Mouse (Mus musculus) heart, embryonic 14.5 days (tissue): ENCODE results near the gene Rbp3. TPM values are rescaled to one million over a fixed set of nuclear protein-coding genes. Genes with fewer than 3 reads are reported as not detected.

ENCODE experiments used
- ATAC-seq: fragments of 200-750 bp; cut with Nextera tagmentation; 2 replicates; pipeline ENCODE4 v1.8.0; 2017; ENCODE audit warnings: low read depth, moderate TSS enrichment; ENCODE audit not compliant: insufficient number of reproducible peaks, insufficient read depth, low FRiP score
- H3K27ac ChIP-seq, 2 experiments: fragments of 200-500 bp in 1 of 2; fragments of 300-500 bp in 1 of 2; sonication (generic) in 1 of 2; replicated peaks in 1 of 2; 2 replicates each; pipeline ENCODE4 v1.5.1; 2012 to 2014; ENCODE audit warnings: low read depth in 2 of 2, low read length in 2 of 2, control low read depth in 1 of 2, mild to moderate bottlenecking in 1 of 2, mixed read lengths in 1 of 2; ENCODE audit not compliant: control insufficient read depth in 1 of 2, insufficient read depth in 1 of 2
- H3K27me3 ChIP-seq: fragments of 300-500 bp; sonication (generic); 2 replicates; pipeline ENCODE4 v1.6.1; 2014; ENCODE audit warnings: mild to moderate bottlenecking, low read length, control low read depth; ENCODE audit not compliant: control insufficient read depth, insufficient read depth
- H3K36me3 ChIP-seq: fragments of 300-500 bp; sonication (generic); 2 replicates; pipeline ENCODE4 v1.6.1; 2014; ENCODE audit warnings: mild to moderate bottlenecking, control low read depth, low read length, mixed read lengths; ENCODE audit not compliant: control insufficient read depth, insufficient read depth
- H3K4me1 ChIP-seq, 2 experiments: fragments of 200-500 bp in 1 of 2; fragments of 300-500 bp in 1 of 2; sonication (generic) in 1 of 2; 2 replicates each; pipeline ENCODE4 v1.6.1; 2012 to 2014; ENCODE audit warnings: low read length in 2 of 2, control low read depth in 1 of 2, mixed read lengths in 1 of 2; ENCODE audit not compliant: control insufficient read depth in 2 of 2, insufficient read depth in 2 of 2
- H3K4me2 ChIP-seq: fragments of 300-500 bp; sonication (generic); 2 replicates; pipeline ENCODE4 v1.6.1; 2014; ENCODE audit warnings: mild to moderate bottlenecking, low read length
- H3K4me3 ChIP-seq, 2 experiments: fragments of 200-500 bp in 1 of 2; fragments of 300-500 bp in 1 of 2; sonication (generic) in 1 of 2; 2 replicates each; pipeline ENCODE4 v1.5.1; 2012 to 2014; ENCODE audit warnings: low read length in 2 of 2, mild to moderate bottlenecking in 2 of 2, control low read depth in 1 of 2, low read depth in 1 of 2, moderate library complexity in 1 of 2; ENCODE audit not compliant: control insufficient read depth in 1 of 2, insufficient read depth in 1 of 2
- H3K9ac ChIP-seq: fragments of 300-500 bp; sonication (generic); 2 replicates; pipeline ENCODE4 v1.6.1; 2014; ENCODE audit warnings: mild to moderate bottlenecking, low read length
- H3K9me3 ChIP-seq: fragments of 300-500 bp; sonication (generic); 2 replicates; pipeline ENCODE4 v1.6.1; 2016; ENCODE audit warnings: low read length, control low read depth; ENCODE audit not compliant: control insufficient read depth
- WGBS: fragments of 180-500 bp; shearing (Covaris S2); extraction: QIAGEN DNeasy Blood & Tissue Kit; methylation state at CpG from one replicate; pipeline ENCODE4 v1.1.7; 2014; 5-methylcytosine and 5-hydroxymethylcytosine counted together
- polyA plus RNA-seq: library from polyadenylated mRNA; unstranded; fragments of >200 nt; fragmentation: Nextera tagmentation; extraction: Ambion mirVana; gene quantifications from 2 replicates; pipeline ENCODE4 v1.2.1, GENCODE M21; 2014

Rbp3 gene
- not detected in 2 replicates for polyA plus RNA-seq

DNA sequence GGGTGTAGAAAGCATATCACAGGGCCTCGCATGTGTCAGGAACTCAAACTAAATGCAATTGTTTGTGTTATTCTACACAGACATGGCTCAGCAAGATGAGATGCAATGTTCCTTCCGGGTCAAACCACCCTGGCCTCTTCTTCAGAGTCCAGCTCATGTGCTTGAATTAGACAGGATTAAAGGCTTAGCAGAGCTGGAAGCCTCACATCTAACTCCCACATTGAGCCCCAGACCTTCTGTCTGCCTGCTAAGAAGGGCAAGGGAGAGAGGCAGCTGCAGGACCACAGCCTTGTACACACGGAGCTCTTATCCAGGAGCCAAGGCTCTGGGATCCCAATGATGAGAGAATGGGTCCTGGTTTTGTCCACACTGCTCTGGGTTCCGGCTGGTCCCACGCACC, at the start of gene Rbp3:
Rbp3 (plus strand) TSS at position 243 of the 400 bp plus-strand sequence.
- H3K4me3 ChIP-seq: no peak within 1 kb of the TSS
- H3K9ac ChIP-seq: no peak within 1 kb of the TSS
- H3K9me3 ChIP-seq: no peaks in the 10 kb centered on the region
- ATAC-seq: no peak
- H3K27me3 ChIP-seq: no peaks in the 10 kb centered on the region
- no peaks in the 10 kb centered on the region for H3K36me3 ChIP-seq
- H3K4me2 ChIP-seq: no peak within 1 kb of the TSS
- H3K27ac ChIP-seq: no peak within 1 kb of the TSS
- WGBS: 81% methylated on average over 5 of the region's 5 CpGs
- peaks cover 4 to 6% of the 10 kb centered on the region in 2 experiments; a peak in 3 of 4 replicates for H3K4me1 ChIP-seq

DNA sequence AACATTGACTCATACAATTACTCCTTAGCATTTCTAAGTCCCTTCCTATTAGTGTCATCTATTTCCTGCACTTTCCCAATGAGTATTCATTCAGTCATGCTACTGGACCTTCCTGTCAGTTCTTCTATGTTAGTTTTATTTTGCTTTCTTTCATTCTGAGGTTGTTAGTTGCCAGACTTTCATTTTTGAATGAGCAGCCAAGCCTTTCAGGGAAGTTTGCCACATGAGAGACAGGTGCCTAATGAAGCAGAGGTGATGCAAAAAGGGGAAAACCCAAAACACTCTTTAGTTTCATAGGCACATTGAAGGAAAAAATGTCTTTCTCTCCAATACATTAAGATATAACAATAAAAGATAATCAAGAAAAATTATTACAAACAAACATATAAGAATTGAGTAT, 49.0 kb upstream of the Rbp3 start:
- Histone ChIP-seq H3K4me2 (no peak overlapping the region), H3K9me3 (no peaks in the 10 kb centered on the region), H3K4me1 (no peaks in the 10 kb centered on the region; a peak in 1 of 4 replicates), H3K36me3 (no peaks in the 10 kb centered on the region), H3K9ac (no peak overlapping the region), H3K27me3 (peaks cover 5% of the 10 kb centered on the region), H3K27ac (no peak overlapping the region), H3K4me3 (no peak overlapping the region)
- ATAC-seq: no peak

DNA sequence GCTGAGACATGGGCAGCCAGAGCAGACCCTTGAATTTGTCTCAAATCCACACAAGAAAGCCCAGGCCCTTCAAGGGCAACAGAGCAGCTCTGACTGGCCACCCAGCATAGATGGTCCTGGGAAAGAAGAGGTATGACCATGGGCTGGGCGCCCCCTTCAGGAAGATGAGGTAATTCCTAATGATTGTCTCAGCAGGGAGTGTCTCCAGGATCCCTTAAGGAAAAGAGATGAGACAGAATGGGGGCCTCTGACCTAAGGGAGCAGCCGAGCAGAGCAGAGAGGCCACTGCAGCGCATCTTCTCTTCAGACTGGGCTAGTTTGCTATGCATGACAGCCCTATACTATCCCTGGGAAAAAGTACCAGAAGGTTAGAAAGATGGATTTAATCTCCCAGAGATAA, 40.1 kb upstream of the Rbp3 start:
- Histone ChIP-seq H3K4me1 (no peaks in the 10 kb centered on the region), H3K36me3 (no peaks in the 10 kb centered on the region), H3K9ac (no peak overlapping the region), H3K9me3 (no peaks in the 10 kb centered on the region), H3K27me3 (0 out of 2 replicates have a peak, but pooled peaks cover 7% of the 10 kb centered on the region), H3K4me2 (no peak overlapping the region), H3K4me3 (no peak overlapping the region), H3K27ac (no peak overlapping the region)
- 24% methylated on average over 3 of the region's 3 CpGs for WGBS
- no peak for ATAC-seq

DNA sequence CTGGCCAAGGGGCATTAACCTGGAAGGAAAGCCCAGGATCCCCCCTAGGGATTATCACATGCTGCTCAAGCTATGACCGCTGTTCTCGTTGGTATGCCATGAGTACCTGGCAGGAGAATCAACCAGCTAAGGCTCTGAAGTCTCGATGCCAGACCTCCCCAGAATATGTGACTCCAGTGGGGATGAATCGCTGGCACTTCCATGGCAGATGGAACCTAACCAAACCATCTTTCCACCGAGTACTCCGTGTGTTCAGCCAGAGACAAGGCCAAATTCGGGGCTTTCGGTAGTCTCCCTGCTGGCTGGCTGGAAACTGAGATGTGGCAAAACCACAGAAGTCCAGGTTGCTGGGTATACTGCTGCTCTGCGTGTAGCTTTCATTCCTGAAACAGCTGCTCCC, 39.6 kb upstream of the Rbp3 start:
- Histone ChIP-seq H3K9me3 (no peaks in the 10 kb centered on the region), H3K4me2 (no peak overlapping the region), H3K4me3 (no peak overlapping the region), H3K4me1 (no peaks in the 10 kb centered on the region), H3K27ac (no peak overlapping the region), H3K9ac (no peak overlapping the region), H3K27me3 (0 out of 2 replicates have a peak, but pooled peaks cover 7% of the 10 kb centered on the region), H3K36me3 (no peaks in the 10 kb centered on the region)
- ATAC-seq: no peak
- WGBS: 82% methylated on average over 9 of the region's 9 CpGs

DNA sequence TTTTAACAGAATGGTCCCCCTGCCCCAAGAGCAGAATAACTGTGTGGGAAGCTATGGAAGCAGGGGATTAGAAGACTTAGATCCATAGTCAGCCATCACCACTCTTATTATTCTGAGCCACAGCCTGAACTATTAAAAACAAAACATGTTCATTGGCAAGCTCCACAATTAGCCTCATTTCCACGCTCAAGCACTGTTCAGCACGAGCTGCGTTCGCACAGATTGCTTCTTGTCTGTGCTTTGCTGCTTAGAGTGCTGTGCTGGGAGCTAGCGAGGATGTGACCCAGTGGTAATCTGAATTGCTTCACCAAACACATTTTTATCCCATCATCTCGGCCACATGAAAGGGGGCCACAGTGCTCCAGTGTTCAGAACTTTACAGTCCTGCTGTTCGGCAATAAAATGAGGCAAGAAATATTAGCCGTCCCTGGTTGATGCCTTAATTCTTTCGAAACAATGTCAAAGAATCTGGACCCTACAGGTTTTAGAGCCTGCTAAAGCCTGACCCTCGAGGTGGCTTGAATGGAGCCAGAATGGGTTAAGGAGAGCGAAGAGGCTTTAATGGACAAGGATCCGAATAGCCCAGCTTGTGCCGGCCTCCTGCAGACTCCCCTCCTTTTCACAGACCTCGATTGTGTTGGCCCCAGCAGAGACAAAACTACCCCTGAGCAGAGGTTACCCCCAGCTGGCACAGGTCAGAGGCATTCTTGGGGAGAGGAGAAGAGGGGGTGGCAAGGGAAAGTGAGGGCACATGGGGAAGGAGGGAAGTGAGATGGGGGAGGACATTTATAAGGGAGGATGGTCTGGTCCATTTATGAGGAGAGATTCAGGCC, 32.9 kb upstream of the Rbp3 start:
- Histone ChIP-seq H3K4me3 (no peak overlapping the region), H3K9ac (no peak overlapping the region), H3K4me2 (no peak overlapping the region), H3K27ac (no peak overlapping the region), H3K9me3 (no peaks in the 10 kb centered on the region), H3K4me1 (peaks cover 0 to 3% of the 10 kb centered on the region in 2 experiments; a peak in 1 of 4 replicates), H3K27me3 (peaks cover 66% of the 10 kb centered on the region), H3K36me3 (no peaks in the 10 kb centered on the region)
- 52% methylated on average over 14 of the region's 14 CpGs for WGBS
- no peak for ATAC-seq

DNA sequence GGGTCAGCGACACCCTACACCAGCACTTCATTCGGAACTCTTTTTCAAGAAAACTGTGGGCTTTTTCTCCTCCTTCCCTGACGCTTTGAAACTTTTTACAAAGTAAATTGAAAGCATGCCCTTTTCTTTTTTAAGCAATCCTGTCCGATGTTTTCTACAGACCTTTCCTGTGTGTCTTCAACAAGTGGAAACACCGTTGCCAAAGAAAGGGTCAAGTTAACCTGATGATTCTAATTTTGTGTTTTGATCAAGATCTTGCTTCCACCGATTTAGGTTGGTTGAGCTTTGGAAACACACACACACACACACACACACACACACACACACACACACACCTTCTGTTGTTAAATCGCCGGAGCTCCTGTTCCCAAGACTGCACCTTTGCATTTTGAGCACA, 31.0 kb upstream of the Rbp3 start:
- 18% methylated on average over 8 of the region's 8 CpGs for WGBS
- Histone ChIP-seq H3K4me1 (peaks cover 0 to 3% of the 10 kb centered on the region in 2 experiments; a peak in 1 of 4 replicates), H3K27me3 (peaks cover 80% of the 10 kb centered on the region), H3K4me3 (peak overlapping the region; percentile 42 to 64), H3K36me3 (no peaks in the 10 kb centered on the region), H3K9me3 (no peaks in the 10 kb centered on the region), H3K27ac (no peak overlapping the region), H3K4me2 (peak overlapping the region; percentile 98), H3K9ac (no peak overlapping the region; the same call in 1 of the 2 replicates)
- no peak for ATAC-seq

DNA sequence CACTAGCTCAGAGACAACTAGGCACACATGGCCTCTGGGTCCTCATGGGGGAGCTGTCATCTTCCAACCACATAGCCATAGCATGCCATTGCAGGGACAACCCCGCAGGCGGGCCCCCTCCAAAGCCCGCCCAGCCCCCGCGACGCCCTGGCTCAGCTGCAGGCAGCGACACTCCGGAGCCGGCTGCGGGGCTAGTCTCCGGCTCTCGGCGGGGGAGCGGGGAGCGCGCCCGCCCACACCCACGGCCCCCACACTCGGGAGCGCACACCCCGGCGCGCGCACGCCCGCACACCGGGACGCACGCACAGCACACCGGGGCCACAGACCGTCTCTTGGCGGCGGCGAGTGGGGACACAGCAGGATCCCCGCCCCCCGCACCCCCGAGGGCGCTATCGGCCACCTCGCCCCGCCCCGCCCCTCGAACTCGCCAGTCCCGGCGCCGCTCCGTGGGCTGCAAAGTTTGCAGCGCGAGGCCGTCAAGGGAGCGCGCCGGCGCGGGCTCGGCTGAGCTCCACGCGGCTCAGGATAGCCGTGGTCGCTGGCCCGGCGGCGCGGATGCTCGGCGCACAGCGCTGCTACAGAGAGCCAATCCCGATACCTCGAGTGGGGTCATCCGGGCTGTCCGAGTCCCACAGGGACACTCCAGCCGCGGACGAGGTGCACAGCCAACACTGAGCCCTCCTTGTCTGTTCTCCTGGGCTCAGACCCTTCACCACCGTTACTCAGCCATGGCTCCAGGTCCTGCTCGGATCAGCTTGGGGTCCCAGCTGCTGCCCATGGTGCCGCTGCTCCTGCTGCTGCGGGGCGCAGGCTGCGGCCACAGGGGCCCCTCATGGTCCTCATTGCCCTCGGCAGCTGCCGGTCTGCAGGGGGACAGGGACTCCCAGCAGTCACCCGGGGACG, 30.4 kb upstream of the Rbp3 start, which contains the start of gene Gdf10:
Gdf10 (plus strand) TSS at position 420 of the 903 bp plus-strand sequence.
- H3K9me3 ChIP-seq: no peaks in the 10 kb centered on the region
- H3K27ac ChIP-seq: no peak within 1 kb of the TSS
- under 1% methylated on average over 74 of the region's 85 CpGs for WGBS
- ATAC-seq: peak; percentile 66
- H3K36me3 ChIP-seq: no peaks in the 10 kb centered on the region
- peak within 1 kb of the TSS; percentile 42 to 64 for H3K4me3 ChIP-seq
- peak within 1 kb of the TSS; percentile 69 for H3K9ac ChIP-seq
- H3K4me1 ChIP-seq: peaks cover 0 to 3% of the 10 kb centered on the region in 2 experiments; a peak in 1 of 4 replicates
- peak within 1 kb of the TSS; percentile 98 for H3K4me2 ChIP-seq
- peaks cover 82% of the 10 kb centered on the region for H3K27me3 ChIP-seq
